Mouse (Mus musculus): ENCODE measurements around the gene Magt1. TPM values are rescaled to one million over a fixed set of nuclear protein-coding genes. Genes with fewer than 3 reads are reported as not detected.
A peak's percentile ranks its signal among the peaks of the same experiment; 100 is the strongest.
"Not testable (repeated sequence)": the region's sequence is repeated elsewhere in the genome, so short reads cannot be mapped to it uniquely, and the experiment has no call there.

The Magt1 gene
- total RNA-seq, 2 experiments from 2014 or later = 10.1 to 14.5 TPM

GRCm38 (mm10) chrX:106010762-106011161 is 944 bp downstream of the Magt1 start:
- no peak for DNase-seq (ENCODE audit: extremely low spot score in 1 of 2, low spot score in 2 of 2)
- intact Hi-C loops (cut with DNase I) = loop anchor here (5.0 to 10.0 kb wide), 2 partner anchors 83 to 886 kb away; partner anchors contain the start of genes Atrx and Magee1

- DNase-seq (ENCODE audit: extremely low spot score in 1 of 2, low spot score in 2 of 2) = no peak
- intact Hi-C loops (cut with DNase I) = no loop called here
Observed at GRCm38 (mm10) chrX:106001605-106002004, 10.1 kb downstream of the Magt1 start.

- DNase-seq (ENCODE audit: extremely low spot score in 1 of 2, low spot score in 2 of 2); intact Hi-C loops (cut with DNase I): not testable (repeated sequence)
Observed at GRCm38 (mm10) chrX:105957091-105957490, 54.6 kb downstream of the Magt1 start.

- intact Hi-C loops (cut with DNase I) = no loop called here
- no peak for DNase-seq (ENCODE audit: extremely low spot score in 1 of 2, low spot score in 2 of 2)
Observed at GRCm38 (mm10) chrX:105953999-105954398, 57.7 kb downstream of the Magt1 start.

GRCm38 (mm10) chrX:105946357-105946756 is 65.3 kb downstream of the Magt1 start:
- no peak for DNase-seq (ENCODE audit: extremely low spot score in 1 of 2, low spot score in 2 of 2)
- intact Hi-C loops (cut with DNase I) = no loop called here

GRCm38 (mm10) chrX:105939245-105939644 is 72.5 kb downstream of the Magt1 start:
- intact Hi-C loops (cut with DNase I) = no loop called here
- DNase-seq (ENCODE audit: extremely low spot score in 1 of 2, low spot score in 2 of 2) = no peak

GRCm38 (mm10) chrX:105937736-105938135 is 74.0 kb downstream of the Magt1 start:
- DNase-seq (ENCODE audit: extremely low spot score in 1 of 2, low spot score in 2 of 2) = no peak
- intact Hi-C loops (cut with DNase I) = no loop called here

- intact Hi-C loops (cut with DNase I) = no loop called here
- DNase-seq (ENCODE audit: extremely low spot score in 1 of 2, low spot score in 2 of 2) = peak in 1 of 2 experiments; percentile 37
Observed at GRCm38 (mm10) chrX:105934341-105934740, 77.4 kb downstream of the Magt1 start.

GRCm38 (mm10) chrX:105929478-105930038 is 82.1 kb downstream of the Magt1 start:
- intact Hi-C loops (cut with DNase I) = loop anchor here (5.0 kb wide), 1 partner anchor 83 kb away; the partner anchor contains the start of gene Magt1
- DNase-seq (ENCODE audit: extremely low spot score in 1 of 2, low spot score in 2 of 2) = no peak

GRCm38 (mm10) chrX:105928861-105929477 is 82.7 kb downstream of the Magt1 start, which contains the start of gene Atrx:
Gene Atrx (minus strand): TSS chrX:105929403.
- DNase-seq (ENCODE audit: extremely low spot score in 1 of 2, low spot score in 2 of 2) = peak; percentile 64 to 82
- intact Hi-C loops (cut with DNase I) = loop anchor here (5.0 kb wide), 1 partner anchor 83 kb away; the partner anchor contains the start of gene Magt1

GRCm38 (mm10) chrX:105927941-105928860 is 83.5 kb downstream of the Magt1 start:
- intact Hi-C loops (cut with DNase I) = loop anchor here (5.0 kb wide), 1 partner anchor 84 kb away; the partner anchor contains the start of gene Magt1
- DNase-seq (ENCODE audit: extremely low spot score in 1 of 2, low spot score in 2 of 2) = peak in 1 of 2 experiments; percentile 63

GRCm38 (mm10) chrX:105926121-105926735 is 85.5 kb downstream of the Magt1 start:
- peak in 1 of 2 experiments; percentile 14 for DNase-seq (ENCODE audit: extremely low spot score in 1 of 2, low spot score in 2 of 2)
- intact Hi-C loops (cut with DNase I) = loop anchor here (5.0 kb wide), 1 partner anchor 86 kb away; the partner anchor contains the start of gene Magt1

- intact Hi-C loops (cut with DNase I) = loop anchor here (5.0 kb wide), 1 partner anchor 88 kb away; the partner anchor contains the start of gene Magt1
- no peak for DNase-seq (ENCODE audit: extremely low spot score in 1 of 2, low spot score in 2 of 2)
Observed at GRCm38 (mm10) chrX:105924326-105925070, 87.2 kb downstream of the Magt1 start.

GRCm38 (mm10) chrX:105923896-105924295 is 87.8 kb downstream of the Magt1 start:
- intact Hi-C loops (cut with DNase I) = no loop called here
- DNase-seq (ENCODE audit: extremely low spot score in 1 of 2, low spot score in 2 of 2) = no peak

- DNase-seq (ENCODE audit: extremely low spot score in 1 of 2, low spot score in 2 of 2); intact Hi-C loops (cut with DNase I): not testable (repeated sequence)
Observed at GRCm38 (mm10) chrX:105922986-105923385, 88.7 kb downstream of the Magt1 start.

GRCm38 (mm10) chrX:105921421-105921820 is 90.3 kb downstream of the Magt1 start:
- peak in 1 of 2 experiments; percentile 26 for DNase-seq (ENCODE audit: extremely low spot score in 1 of 2, low spot score in 2 of 2)
- intact Hi-C loops (cut with DNase I) = no loop called here
